Mouse (Mus musculus) liver, embryonic 16.5 days (tissue): ENCODE results near the gene Cmtr2. TPM values are rescaled to one million over a fixed set of nuclear protein-coding genes. Genes with fewer than 3 reads are reported as not detected.

ENCODE experiments used
- ATAC-seq: fragments of 200-750 bp; cut with Nextera tagmentation; 2 replicates; pipeline ENCODE4 v1.8.0; 2017; ENCODE audit warnings: low read depth, mild to moderate bottlenecking, moderate number of reproducible peaks, moderate library complexity
- H3K27ac ChIP-seq: fragments of 300-500 bp; sonication (generic); 2 replicates; pipeline ENCODE4 v1.5.1; 2014; ENCODE audit warnings: mild to moderate bottlenecking, low read length
- H3K27me3 ChIP-seq: fragments of 300-500 bp; sonication (generic); 2 replicates; pipeline ENCODE4 v1.6.1; 2014; ENCODE audit warnings: low read depth, low read length, mixed read lengths; ENCODE audit not compliant: control insufficient read depth, insufficient read depth
- H3K36me3 ChIP-seq: fragments of 300-500 bp; sonication (generic); 2 replicates; pipeline ENCODE4 v1.6.1; 2014; ENCODE audit warnings: mild to moderate bottlenecking; ENCODE audit not compliant: control insufficient read depth, insufficient read depth
- H3K4me1 ChIP-seq: fragments of 300-500 bp; sonication (generic); 2 replicates; pipeline ENCODE4 v1.6.1; 2014; ENCODE audit warnings: low read depth, low read length, mixed read lengths; ENCODE audit not compliant: control insufficient read depth
- H3K4me2 ChIP-seq: fragments of 300-500 bp; sonication (generic); 2 replicates; pipeline ENCODE4 v1.6.1; 2014; ENCODE audit warnings: low read depth, low read length, mixed read lengths
- H3K4me3 ChIP-seq: fragments of 300-500 bp; sonication (generic); 2 replicates; pipeline ENCODE4 v1.5.1; 2014; ENCODE audit warnings: low read depth, mild to moderate bottlenecking, low read length
- H3K9ac ChIP-seq: fragments of 300-500 bp; sonication (generic); 2 replicates; pipeline ENCODE4 v1.6.1; 2014; ENCODE audit warnings: low read depth, low read length
- H3K9me3 ChIP-seq: fragments of 300-500 bp; sonication (generic); replicated peaks from 2 replicates; pipeline ENCODE4 v1.6.1; 2016; ENCODE audit warnings: low read length; ENCODE audit not compliant: control insufficient read depth
- WGBS: fragments of 180-500 bp; shearing (Covaris S2); extraction: QIAGEN DNeasy Blood & Tissue Kit; methylation state at CpG from one replicate; pipeline ENCODE4 v1.1.7; 2014; ENCODE audit not compliant: insufficient replicate concordance; 5-methylcytosine and 5-hydroxymethylcytosine counted together
- polyA plus RNA-seq: library from polyadenylated mRNA; unstranded; fragments of >200 nt; fragmentation: Nextera tagmentation; extraction: Ambion mirVana; gene quantifications from 2 replicates; pipeline ENCODE4 v1.2.1, GENCODE M21; 2015

Gene Cmtr2
- polyA plus RNA-seq, 1 experiment from 2014 or later, result 2.6 TPM

DNA sequence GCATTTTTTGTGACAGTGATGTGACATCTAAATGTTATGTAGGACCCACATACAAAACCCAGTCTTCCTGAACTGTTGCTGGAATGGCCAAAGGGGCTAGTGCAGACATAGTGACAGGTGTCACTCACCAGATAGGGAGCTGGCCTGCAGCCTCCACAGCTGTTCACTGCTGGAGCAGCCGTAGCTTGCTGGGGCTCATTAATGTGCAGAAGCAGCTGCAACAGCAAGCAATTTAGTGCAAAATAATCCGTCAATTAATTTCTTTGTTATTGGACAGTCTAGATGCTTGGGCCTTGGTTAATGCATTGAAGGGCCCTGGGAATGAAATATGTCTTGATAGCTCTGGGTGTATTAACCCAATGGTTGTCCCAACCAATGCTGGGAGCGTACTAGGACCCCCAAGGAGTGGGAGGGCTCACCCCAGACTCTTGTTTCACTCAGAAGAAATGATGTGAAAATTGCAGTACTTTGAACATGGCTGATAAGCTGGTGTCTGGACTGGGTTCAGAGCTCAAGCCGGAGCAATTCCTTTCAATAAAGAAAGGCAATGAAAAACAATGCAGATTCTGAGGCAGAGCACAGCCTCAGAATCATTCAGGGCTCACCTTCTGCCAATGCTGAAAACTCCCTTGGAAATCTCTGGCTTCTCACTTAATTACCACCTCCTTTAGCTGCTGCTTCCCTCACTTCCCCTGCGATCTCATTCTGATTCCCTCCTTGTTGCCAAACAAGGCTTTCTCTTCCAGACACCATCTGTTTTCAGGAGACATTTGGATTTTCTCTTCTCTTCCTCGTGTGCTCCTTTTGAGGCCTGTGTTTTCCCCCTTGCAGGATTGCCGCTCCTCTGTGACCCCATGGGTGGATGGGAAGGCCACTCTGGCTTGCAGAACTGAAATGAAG, 27.1 kb downstream of the Cmtr2 start:
- Histone ChIP-seq H3K4me2 (no peak overlapping the region), H3K9me3 (no peaks in the 10 kb centered on the region), H3K4me1 (no peaks in the 10 kb centered on the region), H3K27ac (no peak overlapping the region), H3K27me3 (no peaks in the 10 kb centered on the region), H3K9ac (no peak overlapping the region), H3K4me3 (no peak overlapping the region), H3K36me3 (no peaks in the 10 kb centered on the region)
- ATAC-seq, result no peak
- WGBS, result 36% methylated on average over 7 of the region's 7 CpGs

DNA sequence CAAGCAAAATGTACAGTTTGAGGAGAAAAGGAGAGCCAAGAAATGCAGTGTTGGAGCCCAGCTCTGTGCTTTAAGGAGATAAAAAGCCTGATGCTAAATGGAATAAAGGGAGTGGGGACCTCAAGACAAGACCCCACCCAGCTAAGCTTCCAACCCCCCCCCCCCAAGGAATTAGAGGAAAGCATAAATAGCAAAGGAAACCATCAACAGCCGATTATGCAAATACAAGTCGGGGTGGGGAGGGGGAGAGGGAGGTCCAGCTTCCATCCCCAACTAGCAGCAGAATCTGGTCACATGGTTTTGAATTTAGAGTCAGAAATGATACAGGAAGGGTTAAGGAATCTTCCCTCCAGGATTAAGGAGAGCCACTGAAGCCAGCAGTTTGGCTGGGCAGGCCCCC, 29.1 kb downstream of the Cmtr2 start:
- Histone ChIP-seq H3K4me1 (no peaks in the 10 kb centered on the region), H3K4me2 (no peak overlapping the region), H3K27me3 (no peaks in the 10 kb centered on the region), H3K4me3 (no peak overlapping the region), H3K36me3 (no peaks in the 10 kb centered on the region), H3K27ac (no peak overlapping the region), H3K9ac (no peak overlapping the region), H3K9me3 (no peaks in the 10 kb centered on the region)
- no peak for ATAC-seq
- 34% methylated on average over 2 of the region's 2 CpGs for WGBS

GRCm38 (mm10) chr8:110247238-110247637, 31.8 kb downstream of the Cmtr2 start:
- WGBS, result 58% methylated on average over 6 of the region's 6 CpGs
- H3K36me3 ChIP-seq, result no peaks in the 10 kb centered on the region
- H3K4me2 ChIP-seq, result no peak overlapping the region
- no peak overlapping the region for H3K9ac ChIP-seq
- no peaks in the 10 kb centered on the region for H3K4me1 ChIP-seq
- H3K27ac ChIP-seq, result no peak overlapping the region
- H3K27me3 ChIP-seq, result no peaks in the 10 kb centered on the region
- no peak for ATAC-seq
- no peaks in the 10 kb centered on the region for H3K9me3 ChIP-seq
- no peak overlapping the region for H3K4me3 ChIP-seq

DNA sequence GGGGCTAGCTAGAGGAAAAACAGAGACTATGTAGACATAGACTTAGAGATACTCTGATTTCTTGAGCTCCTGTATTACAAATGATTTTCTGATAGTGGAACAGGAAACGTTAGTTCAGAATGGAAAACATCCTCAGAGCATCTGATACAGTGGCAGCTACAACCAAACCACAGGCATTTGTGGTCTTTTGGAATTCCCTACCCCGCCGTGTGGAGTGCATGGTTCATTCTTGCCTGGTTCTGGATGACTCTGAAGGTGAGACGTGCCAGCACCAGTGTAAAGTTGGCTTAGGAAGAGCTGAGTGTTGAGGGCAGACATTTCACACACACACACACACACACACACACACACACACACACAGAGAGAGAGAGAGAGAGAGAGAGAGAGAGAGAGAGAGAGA, 38.5 kb downstream of the Cmtr2 start:
- no peak for ATAC-seq
- H3K9me3 ChIP-seq, result no peaks in the 10 kb centered on the region
- H3K27ac ChIP-seq, result no peak overlapping the region
- no peaks in the 10 kb centered on the region for H3K27me3 ChIP-seq
- H3K36me3 ChIP-seq, result no peaks in the 10 kb centered on the region
- WGBS, result 44% methylated on average over 4 of the region's 4 CpGs
- H3K4me3 ChIP-seq, result no peak overlapping the region
- no peak overlapping the region for H3K4me2 ChIP-seq
- no peaks in the 10 kb centered on the region for H3K4me1 ChIP-seq
- no peak overlapping the region for H3K9ac ChIP-seq

DNA sequence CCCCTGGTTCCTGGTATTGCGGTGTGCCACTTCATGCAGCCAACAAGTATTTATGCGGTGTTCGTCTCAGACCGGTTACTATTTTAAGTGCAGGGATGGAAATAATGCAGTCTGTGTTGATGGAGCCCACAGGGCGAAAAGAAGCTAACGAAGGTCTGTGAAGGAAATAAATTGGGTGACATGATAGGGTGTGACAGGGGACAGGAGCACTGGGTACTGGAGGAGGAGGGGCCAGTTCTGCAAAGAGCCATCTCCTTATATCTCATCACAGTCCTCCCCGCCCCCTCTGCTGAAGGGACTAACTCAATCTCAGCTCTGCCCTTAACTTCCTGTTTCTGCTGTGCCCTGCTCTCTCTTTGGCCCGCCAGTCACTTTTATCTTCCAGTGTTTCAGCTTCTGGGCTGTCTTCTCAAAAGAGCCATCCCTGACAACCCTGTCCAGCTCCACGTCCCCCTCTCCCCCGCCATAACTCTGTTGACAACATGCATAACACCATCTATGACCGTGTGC, 50.4 kb downstream of the Cmtr2 start:
- H3K4me1 ChIP-seq, result no peaks in the 10 kb centered on the region
- H3K9me3 ChIP-seq, result no peaks in the 10 kb centered on the region
- 47% methylated on average over 11 of the region's 11 CpGs for WGBS
- H3K4me2 ChIP-seq, result no peak overlapping the region
- H3K4me3 ChIP-seq, result no peak overlapping the region
- ATAC-seq, result no peak
- no peaks in the 10 kb centered on the region for H3K27me3 ChIP-seq
- H3K36me3 ChIP-seq, result no peaks in the 10 kb centered on the region
- no peak overlapping the region for H3K27ac ChIP-seq
- no peak overlapping the region for H3K9ac ChIP-seq

DNA sequence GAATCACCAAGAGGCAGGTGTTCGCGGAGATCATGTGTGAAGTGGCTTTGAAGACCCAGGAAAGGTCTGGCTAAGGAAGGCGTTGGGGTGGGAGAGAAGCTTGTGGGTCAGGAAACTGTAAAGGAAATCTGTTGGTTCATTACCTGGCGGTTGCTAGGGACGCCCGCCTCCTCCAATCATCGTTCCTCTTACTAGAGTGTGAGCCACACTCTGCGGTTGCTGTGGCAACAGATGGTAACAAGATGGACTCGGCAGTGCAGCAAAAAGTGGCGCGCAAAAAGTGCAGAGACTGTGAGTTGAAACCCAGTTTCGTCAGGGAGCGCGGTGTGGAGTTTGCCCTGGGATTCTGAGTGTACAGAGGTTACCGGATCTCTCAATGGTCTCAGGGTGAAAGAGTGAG, 51.3 kb downstream of the Cmtr2 start, which contains the start of gene Hydin:
Hydin (plus strand) TSS at position 237 of the 400 bp plus-strand sequence.
- H3K36me3 ChIP-seq, result no peaks in the 10 kb centered on the region
- H3K4me3 ChIP-seq, result peak within 1 kb of the TSS; percentile 23; the same call in 1 of the 2 replicates
- no peak within 1 kb of the TSS for H3K9ac ChIP-seq
- no peaks in the 10 kb centered on the region for H3K4me1 ChIP-seq
- peak within 1 kb of the TSS; percentile 2 for H3K4me2 ChIP-seq
- peak; percentile 47; the same call in 1 of the 2 replicates for ATAC-seq
- no peak within 1 kb of the TSS for H3K27ac ChIP-seq
- WGBS, result 1% methylated on average over 15 of the region's 15 CpGs
- no peaks in the 10 kb centered on the region for H3K9me3 ChIP-seq
- H3K27me3 ChIP-seq, result no peaks in the 10 kb centered on the region

DNA sequence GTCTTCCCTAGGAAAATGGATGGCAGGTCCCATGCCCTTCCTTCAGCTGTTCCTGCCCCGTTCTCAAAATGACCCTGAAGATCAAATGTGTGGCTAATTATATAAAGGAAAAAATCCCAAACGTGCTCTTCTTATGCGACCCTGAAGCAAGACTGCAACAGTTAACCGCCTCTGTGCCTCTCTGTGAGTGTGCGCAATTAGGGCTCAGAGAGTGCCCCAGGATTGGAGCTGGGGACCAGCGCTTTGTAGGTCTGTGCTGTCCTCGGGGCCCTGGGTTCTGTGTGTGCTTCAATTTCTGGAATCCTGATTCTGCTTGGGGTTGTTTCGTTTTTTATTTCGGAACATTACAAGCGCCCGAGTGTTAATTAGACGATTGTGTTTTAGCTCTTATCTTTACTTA, 51.8 kb downstream of the Cmtr2 start:
- Histone ChIP-seq H3K27ac (no peak overlapping the region), H3K9ac (no peak overlapping the region), H3K36me3 (no peaks in the 10 kb centered on the region), H3K27me3 (no peaks in the 10 kb centered on the region), H3K4me1 (no peaks in the 10 kb centered on the region), H3K9me3 (no peaks in the 10 kb centered on the region), H3K4me2 (peak overlapping the region; percentile 2), H3K4me3 (peak overlapping the region; percentile 23; the same call in 1 of the 2 replicates)
- ATAC-seq, result no peak
- WGBS, result 15% methylated on average over 12 of the region's 12 CpGs

- 63% methylated on average over 4 of the region's 4 CpGs for WGBS
- Histone ChIP-seq H3K27ac (no peak overlapping the region), H3K4me1 (no peaks in the 10 kb centered on the region), H3K9me3 (no peaks in the 10 kb centered on the region), H3K36me3 (no peaks in the 10 kb centered on the region), H3K9ac (no peak overlapping the region), H3K4me2 (no peak overlapping the region), H3K27me3 (no peaks in the 10 kb centered on the region), H3K4me3 (no peak overlapping the region)
- no peak for ATAC-seq
Observed at GRCm38 (mm10) chr8:110270659-110271058, 55.2 kb downstream of the Cmtr2 start.

DNA sequence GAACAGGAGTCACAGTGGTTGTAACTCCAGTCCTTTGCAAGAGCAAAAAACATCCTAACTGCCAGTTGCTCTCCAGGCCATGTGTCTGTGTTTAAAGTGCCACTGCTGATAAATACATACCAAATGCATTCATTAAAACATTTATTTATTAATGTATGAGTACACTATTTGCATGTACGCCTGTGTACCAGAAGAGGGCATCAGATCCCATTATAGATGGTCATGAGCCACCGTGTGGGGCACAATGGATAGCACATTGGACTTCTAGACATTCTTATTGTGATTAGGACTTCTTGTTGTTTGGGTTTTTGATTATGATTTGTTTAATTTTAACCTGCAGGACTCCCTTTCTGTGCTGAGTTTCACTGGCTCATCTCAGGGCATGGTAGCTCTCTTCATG, 57.9 kb downstream of the Cmtr2 start:
- H3K4me1 ChIP-seq, result no peaks in the 10 kb centered on the region
- no peak overlapping the region for H3K27ac ChIP-seq
- no peak overlapping the region for H3K4me3 ChIP-seq
- ATAC-seq, result no peak
- no peak overlapping the region for H3K4me2 ChIP-seq
- H3K9ac ChIP-seq, result no peak overlapping the region
- H3K36me3 ChIP-seq, result no peaks in the 10 kb centered on the region
- 50% methylated on average over 2 of the region's 2 CpGs for WGBS
- H3K9me3 ChIP-seq, result no peaks in the 10 kb centered on the region
- H3K27me3 ChIP-seq, result no peaks in the 10 kb centered on the region
